Mouse (Mus musculus): Measurements from ENCODE around the gene Pde6c.

The Pde6c gene

DNA sequence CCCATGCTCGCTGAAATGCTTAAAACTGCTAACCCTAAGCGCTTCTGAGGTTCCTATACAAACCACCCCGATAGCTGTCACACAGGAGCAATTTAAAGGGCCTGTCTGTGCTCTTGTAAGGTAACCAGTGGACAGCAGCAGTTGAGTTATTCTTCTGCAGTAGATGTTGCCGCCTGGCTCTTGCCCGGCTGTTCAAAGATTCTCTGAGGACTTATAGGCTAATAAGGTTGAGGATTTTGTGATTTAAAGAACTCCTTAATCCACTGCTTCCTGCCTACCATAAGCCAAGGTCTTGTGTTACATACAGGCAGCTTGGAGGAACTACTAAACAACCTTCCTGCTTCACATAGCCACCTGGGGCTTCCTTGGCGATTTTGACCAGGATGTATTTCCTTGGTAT is at the start of gene Pde6c:
TSS of gene Pde6c (plus strand) at position 301 of the 400 bp plus-strand sequence.
- DNase-seq (ENCODE audit: low spot score in 2 of 2): no peak

- DNase-seq (ENCODE audit: low spot score in 2 of 2): no peak
Observed at GRCm38 (mm10) chr19:38082931-38083525, 49.6 kb upstream of the Pde6c start.

DNA sequence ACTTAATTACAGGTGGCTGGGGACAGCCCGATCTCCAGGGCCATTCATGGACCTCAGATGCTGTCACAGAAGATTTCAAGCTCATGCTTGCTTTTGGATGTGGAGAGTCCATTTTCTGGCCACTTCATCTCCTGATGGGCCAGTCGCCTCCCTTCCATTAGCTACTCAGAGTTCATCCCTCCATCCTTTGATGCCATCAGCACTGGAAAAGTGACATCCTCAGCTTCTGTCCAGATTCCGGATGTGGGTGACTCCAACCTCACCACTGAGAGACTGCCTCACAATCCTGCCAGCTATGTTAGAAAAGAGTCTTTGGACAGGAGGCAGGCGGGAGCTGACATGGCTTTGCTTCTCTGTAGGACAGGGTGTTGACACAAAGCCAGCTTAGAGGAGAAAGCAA is 46.7 kb upstream of the Pde6c start:
- DNase-seq (ENCODE audit: low spot score in 2 of 2): no peak

GRCm38 (mm10) chr19:38086948-38087551 is 45.5 kb upstream of the Pde6c start:
- no peak for DNase-seq (ENCODE audit: low spot score in 2 of 2)

GRCm38 (mm10) chr19:38089358-38089757 is 43.2 kb upstream of the Pde6c start:
- no peak for DNase-seq (ENCODE audit: low spot score in 2 of 2)

DNA sequence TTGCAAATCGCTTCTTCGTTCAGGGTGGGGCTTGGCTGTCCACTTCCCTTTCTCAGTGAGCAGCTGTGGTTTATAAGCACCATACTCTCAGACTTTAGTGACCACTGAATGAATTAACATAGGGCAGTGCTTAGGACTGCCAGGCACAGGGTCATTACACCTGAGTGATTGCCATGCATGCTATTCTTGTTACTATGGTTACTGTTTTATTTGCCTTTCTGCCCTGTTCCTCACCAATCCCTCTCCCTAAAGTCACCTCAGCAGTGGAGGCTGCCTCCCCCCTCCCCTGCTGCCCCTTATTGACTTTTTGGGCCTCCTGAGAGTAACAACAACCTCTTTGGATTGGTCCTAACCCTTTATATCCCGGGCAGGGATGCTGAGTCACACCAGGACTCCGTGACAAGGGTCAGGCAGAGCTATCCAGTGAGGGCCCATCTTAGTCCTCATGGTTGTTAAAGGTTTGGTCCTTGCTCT is 41.0 kb upstream of the Pde6c start:
- no peak for DNase-seq (ENCODE audit: low spot score in 2 of 2)

GRCm38 (mm10) chr19:38096231-38096630 is 36.4 kb upstream of the Pde6c start:
- no peak for DNase-seq (ENCODE audit: low spot score in 2 of 2)

DNA sequence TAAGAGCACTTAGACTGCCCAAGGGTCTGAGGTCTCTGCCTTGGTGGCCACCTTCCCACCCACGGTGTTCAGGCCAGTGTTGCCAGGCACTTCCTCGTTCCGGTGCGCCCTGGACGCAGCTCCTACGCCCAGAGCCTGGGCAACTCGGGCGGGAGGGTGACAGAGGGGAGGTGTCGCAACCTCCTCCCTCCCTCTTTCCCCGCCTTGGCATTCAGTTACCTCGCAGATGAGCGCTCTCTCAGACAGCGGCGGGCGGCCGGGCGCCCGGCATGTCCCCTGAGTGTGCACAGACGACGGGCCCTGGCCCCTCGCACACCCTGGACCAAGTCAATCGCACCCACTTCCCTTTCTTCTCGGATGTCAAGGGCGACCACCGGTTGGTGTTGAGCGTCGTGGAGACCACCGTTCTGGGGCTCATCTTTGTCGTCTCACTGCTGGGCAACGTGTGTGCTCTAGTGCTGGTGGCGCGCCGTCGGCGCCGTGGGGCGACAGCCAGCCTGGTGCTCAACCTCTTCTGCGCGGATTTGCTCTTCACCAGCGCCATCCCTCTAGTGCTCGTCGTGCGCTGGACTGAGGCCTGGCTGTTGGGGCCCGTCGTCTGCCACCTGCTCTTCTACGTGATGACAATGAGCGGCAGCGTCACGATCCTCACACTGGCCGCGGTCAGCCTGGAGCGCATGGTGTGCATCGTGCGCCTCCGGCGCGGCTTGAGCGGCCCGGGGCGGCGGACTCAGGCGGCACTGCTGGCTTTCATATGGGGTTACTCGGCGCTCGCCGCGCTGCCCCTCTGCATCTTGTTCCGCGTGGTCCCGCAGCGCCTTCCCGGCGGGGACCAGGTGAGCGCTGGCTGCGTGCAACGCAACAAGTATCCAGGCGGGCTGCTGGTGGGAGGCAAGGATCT is 35.5 kb upstream of the Pde6c start, which contains the start of gene Ffar4:
TSS of gene Ffar4 (plus strand) at position 214 of the 901 bp plus-strand sequence.
- peak; percentile 39 to 55 for DNase-seq (ENCODE audit: low spot score in 2 of 2)

- no peak for DNase-seq (ENCODE audit: low spot score in 2 of 2)
Observed at GRCm38 (mm10) chr19:38107871-38108270, 24.7 kb upstream of the Pde6c start.

GRCm38 (mm10) chr19:38109506-38110242 is 22.9 kb upstream of the Pde6c start:
- no peak for DNase-seq (ENCODE audit: low spot score in 2 of 2)

DNA sequence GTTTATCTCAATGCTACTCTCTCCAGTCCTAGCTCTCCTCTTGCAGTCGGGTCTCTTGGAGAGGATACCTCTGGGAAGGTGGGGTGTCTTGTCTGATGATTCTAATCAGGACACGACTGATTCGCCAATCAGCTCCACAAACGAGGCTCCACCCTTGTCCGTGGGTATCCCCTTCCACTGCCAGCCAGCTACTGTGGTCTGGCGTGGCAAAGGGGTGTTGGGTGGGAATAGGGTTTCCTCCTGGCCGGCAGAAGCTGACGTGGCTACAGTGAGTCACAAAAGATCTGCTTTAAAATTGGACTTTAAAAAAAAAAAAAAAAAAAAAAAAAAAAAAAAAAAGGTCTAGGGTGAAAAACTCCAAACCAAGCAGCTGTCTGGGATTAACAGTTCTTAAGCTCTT is 21.5 kb upstream of the Pde6c start:
- DNase-seq (ENCODE audit: low spot score in 2 of 2): no peak

DNA sequence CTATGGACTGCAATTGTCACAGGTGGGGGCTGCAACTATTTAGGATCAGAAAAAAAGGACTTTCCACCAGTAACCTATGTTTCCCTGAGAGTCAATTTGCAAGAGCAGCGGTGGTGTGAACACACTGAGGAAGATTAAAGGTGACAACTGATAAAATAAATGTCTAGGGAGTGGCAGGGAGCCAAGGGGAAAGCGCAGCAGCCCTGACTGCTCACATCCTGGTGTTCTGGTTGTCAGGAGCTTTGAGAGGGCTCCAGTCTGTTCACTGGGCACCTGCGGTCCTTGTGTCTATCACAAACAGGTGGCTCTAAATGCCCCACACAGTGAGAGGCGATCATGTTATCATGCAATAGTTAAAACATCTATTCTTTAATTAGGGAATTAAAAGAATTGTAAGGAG is 20.0 kb upstream of the Pde6c start:
- no peak for DNase-seq (ENCODE audit: low spot score in 2 of 2)

- no peak for DNase-seq (ENCODE audit: low spot score in 2 of 2)
Observed at GRCm38 (mm10) chr19:38114834-38115491, 17.6 kb upstream of the Pde6c start.

GRCm38 (mm10) chr19:38120123-38120760 is 12.3 kb upstream of the Pde6c start:
- no peak for DNase-seq (ENCODE audit: low spot score in 2 of 2)

- no peak for DNase-seq (ENCODE audit: low spot score in 2 of 2)
Observed at GRCm38 (mm10) chr19:38123921-38124320, 8.7 kb upstream of the Pde6c start.

DNA sequence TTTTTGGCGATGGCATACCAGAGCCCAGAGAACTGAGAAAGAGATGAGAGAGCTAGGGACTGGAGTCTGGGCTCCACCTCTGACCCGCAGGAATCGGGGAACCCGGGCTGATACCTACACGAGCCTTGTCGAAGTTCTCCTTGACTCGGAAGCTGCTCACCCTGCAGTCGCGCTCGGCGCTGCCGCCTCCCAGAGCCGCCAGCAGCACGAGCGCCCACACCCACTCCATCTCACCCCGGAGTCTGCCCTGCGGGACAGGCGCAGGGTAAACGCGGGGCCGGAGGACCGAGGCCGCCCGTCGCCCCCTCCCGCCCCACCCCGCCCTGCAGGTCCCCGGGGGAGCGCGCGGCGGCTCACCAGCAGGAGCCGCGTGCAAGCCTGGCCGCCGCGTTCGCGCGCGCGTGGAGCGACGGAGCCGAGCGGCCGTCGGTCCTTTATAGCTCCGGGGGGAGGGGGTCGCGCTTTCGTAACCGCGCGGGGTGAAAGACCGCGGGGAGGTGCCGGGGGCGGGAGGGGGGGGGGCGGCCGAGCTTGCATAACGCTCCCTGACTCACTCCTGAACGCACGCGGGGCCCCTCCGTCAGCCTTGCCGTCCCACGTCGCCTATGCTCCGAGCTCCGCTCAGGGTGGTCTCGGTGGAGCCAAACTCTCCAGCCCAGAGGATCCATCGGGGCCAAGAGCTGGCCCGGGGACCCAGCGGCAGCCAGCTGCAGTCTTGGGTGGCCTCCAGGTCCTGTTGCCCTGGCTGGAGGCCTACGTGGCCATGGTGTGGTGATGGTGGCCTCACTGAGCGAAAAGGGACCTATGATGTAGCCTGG is 8.0 kb upstream of the Pde6c start:
- DNase-seq (ENCODE audit: low spot score in 2 of 2): peak; percentile 11 to 45

- DNase-seq (ENCODE audit: low spot score in 2 of 2): no peak
Observed at GRCm38 (mm10) chr19:38125219-38125610, 7.4 kb upstream of the Pde6c start, which contains the start of gene Rbp4. Gene Rbp4 (minus strand): TSS chr19:38125281.

- DNase-seq (ENCODE audit: low spot score in 2 of 2): no peak
Observed at GRCm38 (mm10) chr19:38126656-38127055, 5.9 kb upstream of the Pde6c start.

DNA sequence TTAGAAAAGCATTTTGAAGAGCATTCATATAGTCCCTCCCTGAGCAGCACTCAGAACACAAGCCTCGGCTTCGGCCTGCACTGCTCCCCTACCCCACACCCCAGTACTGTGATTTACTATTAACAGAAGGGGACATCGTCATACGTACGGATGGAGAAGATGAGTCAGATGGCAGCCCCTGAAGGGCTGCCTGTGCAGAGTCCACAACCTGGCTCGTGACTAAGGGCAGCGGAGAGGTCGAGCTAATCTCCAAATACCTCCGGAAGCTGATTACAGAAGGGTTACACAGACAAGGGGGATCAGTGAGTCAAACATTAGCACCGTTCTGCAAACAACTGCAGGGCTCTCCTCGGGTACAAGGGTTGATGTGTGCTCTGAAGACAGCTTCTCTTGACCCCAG is 1.4 kb downstream of the Pde6c start:
- no peak for DNase-seq (ENCODE audit: low spot score in 2 of 2)

DNA sequence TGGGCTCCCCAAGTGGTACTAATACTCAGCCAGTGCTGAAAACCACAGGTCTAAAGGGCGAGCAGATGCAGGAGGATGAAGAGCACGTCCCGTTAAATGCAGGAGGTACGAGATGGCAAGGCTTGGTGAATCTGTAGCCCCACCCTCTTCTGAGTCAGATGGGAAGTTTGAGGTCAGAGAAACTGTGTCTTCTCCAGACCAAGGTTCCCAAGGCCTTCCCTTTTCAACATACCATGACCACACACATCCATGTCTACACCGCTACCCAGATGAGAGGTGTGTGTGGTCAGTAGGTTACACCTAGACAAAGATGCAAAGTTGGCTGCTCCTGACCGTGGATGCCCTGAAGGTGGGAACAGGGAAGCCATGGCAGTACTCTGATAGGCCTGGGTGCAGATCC is 2.2 kb downstream of the Pde6c start:
- no peak for DNase-seq (ENCODE audit: low spot score in 2 of 2)
